Mouse (Mus musculus) bone marrow macrophage, adult 2 months (primary cell): ENCODE results near the gene Ptar1.

Experiments used
- CTCF ChIP-seq: IDR thresholded peaks from 2 replicates; pipeline ENCODE4 v1.5.1; 2012; ENCODE audit warnings: low read depth, mild to moderate bottlenecking, low read length, moderate library complexity
- POLR2A ChIP-seq: IDR thresholded peaks from 2 replicates; pipeline ENCODE4 v1.6.1; 2012; ENCODE audit warnings: mild to moderate bottlenecking, low read depth, low read length, borderline replicate concordance

DNA sequence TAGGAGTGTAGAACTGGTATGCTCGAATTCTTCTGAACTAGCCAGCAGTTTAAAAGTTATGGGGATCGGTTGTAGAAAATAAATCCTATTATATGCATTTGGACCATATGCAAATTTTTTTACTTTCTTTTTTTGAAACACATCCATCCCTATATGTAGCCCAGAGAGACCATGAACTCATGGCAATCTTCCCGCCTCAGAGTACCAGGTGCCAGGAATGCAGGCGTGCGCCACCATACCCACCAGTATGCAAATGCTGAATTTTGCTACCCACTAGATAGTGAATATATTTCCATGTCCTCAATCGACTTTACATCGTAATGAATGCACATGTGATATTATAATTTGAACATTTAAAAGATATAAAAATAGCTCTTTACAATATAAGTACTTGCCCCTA lies 39.9 kb upstream of the Ptar1 start:
- TF ChIP-seq CTCF (no peak), POLR2A (no peak)
